Comparison of ENCODE assay signal across 18 mouse cellular contexts in genomic region chr7:127898179-127898956, GRCm38 (mm10). TPM values are rescaled to one million over a fixed set of nuclear protein-coding genes. Genes with fewer than 3 reads are reported as not detected.
DNase-seq lines count a peak whose midpoint lies in the region; ATAC-seq and TF ChIP-seq lines count a peak whose summit lies in the region.
"Had no signal": no experiment of that assay in that cellular context is flagged by ENCODE, and none has a peak within 500 bp of the region (broad histone marks: within the 10 kb centered on the region; RNA-seq: fewer than 3 reads in every experiment).

No protein-coding gene starts in this region.

- no peak overlapping the region for H3K9ac ChIP-seq in liver, embryonic 14.5 days (replicated peaks)
- no peak overlapping the region for H3K9ac ChIP-seq in hindbrain, embryonic 14.5 days
- H3K9ac ChIP-seq in midbrain, postnatal 0 days (replicated peaks; ENCODE audit: low read length, poor library complexity, severe bottlenecking): no peak overlapping the region
- H3K9ac ChIP-seq: midbrain, embryonic 15.5 days; neural tube, embryonic 13.5 days had no signal

- no peaks in the 10 kb centered on the region for H3K27me3 ChIP-seq in liver, embryonic 14.5 days (ENCODE audit: control insufficient read depth, insufficient read depth, low read length)
- H3K27me3 ChIP-seq in hindbrain, embryonic 14.5 days (ENCODE audit: control insufficient read depth, insufficient read depth, low read length): no peaks in the 10 kb centered on the region
- H3K27me3 ChIP-seq in midbrain, postnatal 0 days (ENCODE audit: insufficient read depth, low read length): no peaks in the 10 kb centered on the region
- H3K27me3 ChIP-seq: neural tube, embryonic 13.5 days had no signal

- no peaks in the 10 kb centered on the region for H3K36me3 ChIP-seq in liver, embryonic 14.5 days (replicated peaks; ENCODE audit: control insufficient read depth, insufficient read depth, low read depth)
- 0 out of 2 replicates have a peak, but pooled peaks cover 5% of the 10 kb centered on the region for H3K36me3 ChIP-seq in hindbrain, embryonic 14.5 days (replicated peaks; ENCODE audit: control insufficient read depth, insufficient read depth)
- H3K36me3 ChIP-seq in midbrain, postnatal 0 days (ENCODE audit: insufficient read depth, low read length): 0 out of 2 replicates have a peak, but pooled peaks cover under 1% of the 10 kb centered on the region
- H3K36me3 ChIP-seq: midbrain, embryonic 15.5 days had no signal

- TF ChIP-seq EP300 in liver, embryonic 14.5 days (IDR thresholded peaks at IDR 0.05; ENCODE audit: low read depth): no peak

- H3K4me3 ChIP-seq in liver, embryonic 14.5 days (ENCODE audit: insufficient read depth in 1 of 2, low read depth in 2 of 2, low read length in 2 of 2): no peak overlapping the region
- no peak overlapping the region for H3K4me3 ChIP-seq in hindbrain, embryonic 14.5 days (replicated peaks; ENCODE audit: low read length)
- H3K4me3 ChIP-seq in midbrain, postnatal 0 days (ENCODE audit: low read depth, low read length): no peak overlapping the region
- H3K4me3 ChIP-seq: heart, adult 2 months; midbrain, embryonic 15.5 days; neural tube, embryonic 13.5 days had no signal

- peak overlapping the region; percentile 31; the same call in 1 of the 2 replicates for H3K27ac ChIP-seq in liver, embryonic 14.5 days
- no peak overlapping the region for H3K27ac ChIP-seq in hindbrain, embryonic 14.5 days
- H3K27ac ChIP-seq in midbrain, postnatal 0 days (ENCODE audit: low read depth, low read length): no peak overlapping the region
- H3K27ac ChIP-seq: heart, adult 2 months; midbrain, embryonic 15.5 days; neural tube, embryonic 13.5 days had no signal

- peaks cover 34 to 46% of the 10 kb centered on the region in 2 experiments for H3K4me1 ChIP-seq in liver, embryonic 14.5 days (replicated peaks; ENCODE audit: control insufficient read depth in 2 of 2, insufficient read depth in 2 of 2, low read length in 1 of 2)
- peaks cover 9% of the 10 kb centered on the region for H3K4me1 ChIP-seq in hindbrain, embryonic 14.5 days (replicated peaks; ENCODE audit: control insufficient read depth, insufficient read depth, low read length)
- no peaks in the 10 kb centered on the region for H3K4me1 ChIP-seq in midbrain, postnatal 0 days (ENCODE audit: insufficient read depth, low read length)

- H3K9me3 ChIP-seq in liver, embryonic 14.5 days (ENCODE audit: control insufficient read depth, low read length): no peaks in the 10 kb centered on the region
- no peaks in the 10 kb centered on the region for H3K9me3 ChIP-seq in hindbrain, embryonic 14.5 days (ENCODE audit: control insufficient read depth, low read length)
- no peaks in the 10 kb centered on the region for H3K9me3 ChIP-seq in midbrain, postnatal 0 days (ENCODE audit: low read length)
- H3K9me3 ChIP-seq: midbrain, embryonic 15.5 days; neural tube, embryonic 13.5 days had no signal

- TF ChIP-seq CTCF in liver, embryonic 14.5 days (IDR thresholded peaks at IDR 0.05; ENCODE audit: low read depth): no peak
- no peak for TF ChIP-seq CTCF in midbrain, postnatal 0 days (IDR thresholded peaks at IDR 0.05)

- peak overlapping the region; percentile 32 for H3K4me2 ChIP-seq in liver, embryonic 14.5 days (ENCODE audit: low read depth)
- no peak overlapping the region for H3K4me2 ChIP-seq in hindbrain, embryonic 14.5 days (replicated peaks)
- H3K4me2 ChIP-seq in midbrain, postnatal 0 days (ENCODE audit: low read depth, low read length, poor library complexity, severe bottlenecking): no peak overlapping the region
- H3K4me2 ChIP-seq: midbrain, embryonic 15.5 days; neural tube, embryonic 13.5 days had no signal

- peak; percentile 15 for DNase-seq in lung, postnatal 36 days
- DNase-seq in lung, postnatal 25 days (ENCODE audit: low spot score): no peak
- peak; percentile 72 for DNase-seq in T-cell, adult 2 months (ENCODE audit: low spot score)
- DNase-seq in liver, embryonic 14.5 days (ENCODE audit: low read depth in 3 of 3, low spot score in 3 of 3): no peak
- peak; percentile 57 for DNase-seq in thymus, postnatal 25 days
- no peak for DNase-seq in cerebellum, adult 9-10 months
- no peak for DNase-seq in hindbrain, embryonic 14.5 days (ENCODE audit: low spot score)
- DNase-seq in midbrain, postnatal 0 days (ENCODE audit: low spot score): no peak
- DNase-seq: cerebellum, postnatal 10 days; heart, adult 2 months; heart, postnatal 4 days; lung, postnatal 4 days; retina, postnatal 1 day had no signal

- 21% methylated on average over 10 of the region's 10 CpGs for WGBS in liver, embryonic 14.5 days (ENCODE audit: insufficient replicate concordance)
- WGBS in hindbrain, embryonic 14.5 days: 39% methylated on average over 10 of the region's 10 CpGs
- 39% methylated on average over 10 of the region's 10 CpGs for WGBS in midbrain, postnatal 0 days

- no peak for ATAC-seq in liver, embryonic 14.5 days (ENCODE audit: insufficient read depth)
- ATAC-seq in hindbrain, embryonic 14.5 days (ENCODE audit: low FRiP score): no peak
- ATAC-seq in midbrain, postnatal 0 days (ENCODE audit: low FRiP score): no peak
- ATAC-seq: midbrain, embryonic 15.5 days had no signal

RNA-seq across cellular contexts. Expression of gene Vkorc1, which starts 3.0 kb away (rescaled TPM):
- 74.0 and 104 TPM in 2 replicates for polyA plus RNA-seq in liver, embryonic 14.5 days (2012; rRNA removed)
- 107 and 116 TPM in 2 replicates for polyA plus RNA-seq in liver, embryonic 14.5 days (2014; fragmentation: Nextera tagmentation; extraction: Ambion mirVana)
- 71.9 and 81.8 TPM in 2 replicates for polyA plus RNA-seq in hindbrain, embryonic 14.5 days (2014; fragmentation: Nextera tagmentation; extraction: Ambion mirVana)
- 22.7 and 30.3 TPM in 2 replicates for total RNA-seq in midbrain, postnatal 0 days (2014; rRNA removed)
- polyA plus RNA-seq in midbrain, postnatal 0 days (2015; fragmentation: Nextera tagmentation; extraction: Ambion mirVana): 61.2 and 62.8 TPM in 2 replicates

RNA-seq across cellular contexts. Expression of gene Gm21974, which starts 3.1 kb away (rescaled TPM):
- not detected in 2 replicates for polyA plus RNA-seq in liver, embryonic 14.5 days (2012; rRNA removed)
- polyA plus RNA-seq in liver, embryonic 14.5 days (2014; fragmentation: Nextera tagmentation; extraction: Ambion mirVana): not detected in 2 replicates
- not detected in 2 replicates for polyA plus RNA-seq in hindbrain, embryonic 14.5 days (2014; fragmentation: Nextera tagmentation; extraction: Ambion mirVana)
- 0.16 TPM in 1 of 2 replicates, not detected in the other for total RNA-seq in midbrain, postnatal 0 days (2014; rRNA removed)
- not detected in 2 replicates for polyA plus RNA-seq in midbrain, postnatal 0 days (2015; fragmentation: Nextera tagmentation; extraction: Ambion mirVana)
- total RNA-seq: heart, adult 2 months; heart, postnatal 4 days; layer of hippocampus, postnatal 14 days had no signal
- polyA plus RNA-seq: heart, adult 2 months; kidney, embryonic 14.5 days; limb, embryonic 11.5 days; midbrain, embryonic 15.5 days; neural tube, embryonic 13.5 days had no signal

RNA-seq across cellular contexts. Expression of gene Bckdk, which starts 5.5 kb away (rescaled TPM):
- 28.0 and 29.7 TPM in 2 replicates for polyA plus RNA-seq in liver, embryonic 14.5 days (2012; rRNA removed)
- 68.3 and 76.0 TPM in 2 replicates for polyA plus RNA-seq in liver, embryonic 14.5 days (2014; fragmentation: Nextera tagmentation; extraction: Ambion mirVana)
- polyA plus RNA-seq in hindbrain, embryonic 14.5 days (2014; fragmentation: Nextera tagmentation; extraction: Ambion mirVana): 65.5 and 69.2 TPM in 2 replicates
- total RNA-seq in midbrain, postnatal 0 days (2014; rRNA removed): 47.8 and 77.7 TPM in 2 replicates
- polyA plus RNA-seq in midbrain, postnatal 0 days (2015; fragmentation: Nextera tagmentation; extraction: Ambion mirVana): 52.7 and 63.7 TPM in 2 replicates

RNA-seq across cellular contexts. Expression of gene Prss53, which starts 7.6 kb away (rescaled TPM):
- polyA plus RNA-seq in liver, embryonic 14.5 days (2012; rRNA removed): 0.38 and 0.48 TPM in 2 replicates
- polyA plus RNA-seq in liver, embryonic 14.5 days (2014; fragmentation: Nextera tagmentation; extraction: Ambion mirVana): 0.05 and 0.29 TPM in 2 replicates
- 0.83 and 1.1 TPM in 2 replicates for polyA plus RNA-seq in hindbrain, embryonic 14.5 days (2014; fragmentation: Nextera tagmentation; extraction: Ambion mirVana)
- total RNA-seq in midbrain, postnatal 0 days (2014; rRNA removed): 0.55 and 1.0 TPM in 2 replicates
- 0.77 and 0.82 TPM in 2 replicates for polyA plus RNA-seq in midbrain, postnatal 0 days (2015; fragmentation: Nextera tagmentation; extraction: Ambion mirVana)

RNA-seq across cellular contexts. Expression of gene Kat8, which starts 13.9 kb away (rescaled TPM):
- 9.6 and 13.7 TPM in 2 replicates for polyA plus RNA-seq in liver, embryonic 14.5 days (2012; rRNA removed)
- 15.7 and 17.6 TPM in 2 replicates for polyA plus RNA-seq in liver, embryonic 14.5 days (2014; fragmentation: Nextera tagmentation; extraction: Ambion mirVana)
- polyA plus RNA-seq in hindbrain, embryonic 14.5 days (2014; fragmentation: Nextera tagmentation; extraction: Ambion mirVana): 42.1 and 46.0 TPM in 2 replicates
- total RNA-seq in midbrain, postnatal 0 days (2014; rRNA removed): 28.1 and 33.7 TPM in 2 replicates
- 34.8 TPM in 2 replicates for polyA plus RNA-seq in midbrain, postnatal 0 days (2015; fragmentation: Nextera tagmentation; extraction: Ambion mirVana)

Comparison
In these comparisons a context has a peak if more than half of its experiments do, and no peak if none do; other contexts are left out.
1. DNase-seq: peak in lung, postnatal 36 days (single experiment), T-cell, adult 2 months (single experiment) and thymus, postnatal 25 days (single experiment); none in lung, postnatal 25 days (single experiment), liver, embryonic 14.5 days (0 of 3), cerebellum, adult 9-10 months (single experiment), hindbrain, embryonic 14.5 days (single experiment) and midbrain, postnatal 0 days (single experiment).